Mouse (Mus musculus) Patski (cell line): ENCODE measurements at regions not wholly inside any gene's neighbourhood (a gene's known extent, or its start where the extent isn't known, plus 50 kb on each side); places are given as distances from the start of the nearest gene placed in this dataset.

Source experiments
- ATAC-seq: fragments of 100-300 bp; one replicate; pipeline ENCODE4 v1.8.0; 2021
- CTCF ChIA-PET: fragments of 350-600 bp; sonication (Branson Sonifier 250); formaldehyde crosslinking; loops from one replicate; lab custom pipeline; 2022; ENCODE audit warnings: inconsistent platforms; lab: Charles Lee
- POLR2A ChIA-PET: fragments of 350-600 bp; sonication (Branson Sonifier 250); formaldehyde crosslinking; loops from one replicate; lab custom pipeline; 2022; ENCODE audit warnings: antibody characterized with exemption, inconsistent platforms; lab: Charles Lee
- DNase-seq: peaks from one replicate; pipeline ENCODE4 v3.0.0-alpha.2; 2011; ENCODE audit warnings: low read depth, low spot score
- H3K27me3 ChIP-seq: fragments of 371-371 bp; one replicate; pipeline ENCODE4 v1.5.1; 2021
- CTCF ChIP-seq: fragments of 100-300 bp; IDR thresholded peaks from one replicate; pipeline ENCODE4 v1.5.1; 2021
- in situ Hi-C: fragments of 300-500 bp; cut with MboI; formaldehyde crosslinking; loops from 3 replicates; pipeline ENCODE4 v1.11.1; 2018; ENCODE audit warnings: low pct_unique_long_range_greater_than_20kb, mixed read lengths

DNA sequence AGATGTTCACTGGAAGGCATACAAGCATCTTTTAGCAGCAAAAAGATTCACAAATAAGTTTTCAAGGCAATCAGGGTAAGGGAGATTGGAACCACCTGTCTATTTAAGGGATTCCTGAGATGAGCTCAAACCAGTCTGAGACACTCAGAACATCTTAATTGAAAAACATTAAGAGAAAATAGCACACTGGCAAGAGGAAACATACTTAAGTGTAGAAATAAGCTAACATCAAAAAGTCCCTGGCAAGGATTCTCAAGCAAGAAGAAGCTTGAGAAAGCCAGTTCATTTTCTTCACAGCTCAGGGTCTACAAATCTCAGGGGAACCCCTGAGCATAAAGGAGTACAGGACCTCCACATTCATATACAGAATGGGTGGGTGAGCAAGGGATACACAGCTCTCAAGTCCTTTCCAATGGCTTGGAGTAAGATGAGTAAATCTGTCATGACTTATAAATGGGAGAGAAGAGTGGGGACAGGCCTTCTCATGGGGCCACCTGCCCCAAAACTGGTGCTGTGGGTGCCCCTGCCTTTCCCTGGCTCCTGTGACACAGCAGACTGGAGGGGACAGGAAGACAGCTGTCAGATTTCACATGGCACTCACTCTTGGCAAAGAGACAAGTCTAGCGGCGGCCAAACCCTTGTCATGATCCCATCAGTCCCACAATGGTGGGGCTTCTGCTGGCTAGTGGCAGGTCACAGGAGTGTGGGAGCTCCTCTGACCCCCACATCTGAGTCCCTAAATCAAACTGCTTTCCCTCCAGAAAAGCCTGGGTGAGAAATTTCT lies 436.6 kb downstream of the Meis1 start:
- CTCF ChIA-PET = no interaction called here
- H3K27me3 ChIP-seq = no peaks in the 10 kb centered on the region
- in situ Hi-C loops = no loop called here
- ATAC-seq (no peak), DNase-seq (no peak)
- TF ChIP-seq CTCF = no peak
- POLR2A ChIA-PET = no interaction called here

- CTCF ChIA-PET = no interaction called here
- in situ Hi-C loops = no loop called here
These were observed 437.5 kb downstream of the Meis1 start for GRCm38 (mm10) chr11:18581078-18581800.

DNA sequence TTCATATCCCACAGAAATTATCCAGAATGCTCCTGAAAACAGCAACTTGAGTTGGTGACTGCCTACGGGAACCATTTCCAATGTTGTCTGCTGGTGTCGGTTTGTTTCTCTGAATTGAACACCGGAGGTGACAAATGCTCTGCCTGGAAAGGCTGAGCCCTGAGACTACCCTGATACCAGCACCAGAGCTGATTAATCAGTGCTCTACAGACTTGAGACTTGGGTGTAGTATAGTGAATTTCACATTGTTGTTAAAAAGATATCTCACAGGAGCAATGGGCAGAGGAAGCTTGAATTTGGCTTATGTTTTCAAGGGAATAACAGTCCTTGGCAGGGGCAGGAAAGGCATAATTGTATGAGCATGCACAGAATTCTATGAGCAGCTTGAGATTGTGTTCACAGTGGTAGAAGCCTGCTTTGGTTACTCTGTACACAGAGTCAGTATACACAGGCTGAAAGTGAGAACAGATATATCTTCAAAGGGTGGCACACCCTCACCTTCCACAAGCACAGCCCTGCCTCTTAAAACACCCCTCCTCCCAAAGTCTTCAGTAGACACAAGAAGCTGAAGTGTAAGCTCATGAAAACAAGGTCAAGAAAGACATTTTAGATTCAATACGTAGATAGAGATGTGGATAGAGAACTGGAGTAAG lies 447.1 kb downstream of the Meis1 start:
- in situ Hi-C loops = no loop called here
- ATAC-seq = no peak

More at GRCm38 (mm10) chr11:18581078-18581800, 437.5 kb downstream of the Meis1 start:
- H3K27me3 ChIP-seq = no peaks in the 10 kb centered on the region
- no peak for TF ChIP-seq CTCF
- POLR2A ChIA-PET = no interaction called here
- ATAC-seq (no peak), DNase-seq (no peak)

GRCm38 (mm10) chr11:18563011-18563410 lies 455.8 kb downstream of the Meis1 start:
- no peak for DNase-seq
- no peaks in the 10 kb centered on the region for H3K27me3 ChIP-seq
- in situ Hi-C loops = no loop called here
- no peak for ATAC-seq
- no peak for TF ChIP-seq CTCF
- ChIA-PET CTCF (no interaction called here), POLR2A (no interaction called here)

More for the DNA sequence above, 447.1 kb downstream of the Meis1 start:
- DNase-seq = no peak
- CTCF ChIA-PET = no interaction called here
- no peaks in the 10 kb centered on the region for H3K27me3 ChIP-seq
- no peak for TF ChIP-seq CTCF
- POLR2A ChIA-PET = no interaction called here

DNA sequence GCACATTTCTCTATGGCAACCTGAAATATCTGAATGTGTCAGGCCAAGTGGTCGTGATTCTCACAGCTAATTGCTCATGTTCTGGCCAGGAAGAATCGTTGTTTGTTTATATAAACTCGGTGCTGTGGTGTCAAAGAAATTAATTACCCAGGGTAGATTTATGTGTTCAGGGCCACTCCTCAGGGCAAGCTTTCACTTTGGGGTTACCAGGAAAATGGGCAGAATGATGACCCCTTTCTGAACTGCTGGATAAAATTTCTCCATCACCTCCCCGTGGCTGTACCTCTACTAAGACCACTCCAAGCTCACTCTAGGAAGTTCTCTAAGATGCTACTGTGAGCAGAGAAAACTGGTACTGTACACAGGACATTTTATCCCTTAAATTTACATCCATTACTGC lies 460.1 kb downstream of the Meis1 start:
- DNase-seq (no peak), ATAC-seq (no peak)
- POLR2A ChIA-PET = no interaction called here
- in situ Hi-C loops = no loop called here
- CTCF ChIA-PET = no interaction called here
- H3K27me3 ChIP-seq = no peaks in the 10 kb centered on the region
- TF ChIP-seq CTCF = no peak

- peaks cover 3% of the 10 kb centered on the region for H3K27me3 ChIP-seq
- ChIA-PET CTCF (no interaction called here), POLR2A (no interaction called here)
- in situ Hi-C loops = no loop called here
- ATAC-seq (no peak), DNase-seq (no peak)
- no peak for TF ChIP-seq CTCF
These were observed 483.3 kb downstream of the Meis1 start for GRCm38 (mm10) chr11:18535592-18535857.

DNA sequence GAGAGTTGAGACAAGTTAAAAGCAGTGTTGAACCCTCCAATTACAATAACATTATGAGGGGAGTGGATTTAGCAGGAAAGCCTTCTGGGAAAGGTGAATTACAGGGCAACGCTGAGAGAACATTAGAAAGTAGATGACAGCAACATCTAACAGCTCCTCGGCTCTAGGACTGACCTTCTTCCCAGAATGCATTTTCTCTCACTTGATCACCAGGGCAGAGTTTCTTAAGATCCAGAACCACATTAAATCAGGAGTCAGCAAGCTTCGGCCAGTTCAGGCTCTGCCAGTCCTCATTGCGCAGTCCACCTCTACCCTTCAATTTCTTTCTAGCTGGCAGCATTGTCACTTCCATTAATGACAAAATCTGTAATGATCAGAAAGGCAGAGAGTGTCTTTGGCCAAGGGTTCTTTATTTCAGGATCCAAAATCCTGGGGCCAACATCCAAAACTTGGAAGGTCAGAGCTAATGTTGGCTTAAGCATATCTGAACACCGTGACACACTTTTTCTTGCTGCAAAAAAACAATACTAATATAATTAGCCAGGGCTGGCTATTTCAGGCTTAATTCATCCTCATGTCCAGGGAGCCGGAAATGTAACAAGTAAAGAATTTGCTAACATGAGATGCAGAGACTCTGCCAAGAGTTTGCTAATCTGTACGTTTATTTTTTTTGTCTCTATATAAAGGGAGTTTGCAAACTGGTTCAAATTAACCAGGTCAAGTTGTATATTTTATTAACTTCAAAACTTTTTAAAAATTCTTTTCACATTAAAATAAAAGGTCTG lies 483.8 kb downstream of the Meis1 start:
- H3K27me3 ChIP-seq = peaks cover 3% of the 10 kb centered on the region
- in situ Hi-C loops = no loop called here
- DNase-seq (no peak), ATAC-seq (no peak)
- ChIA-PET POLR2A (no interaction called here), CTCF (no interaction called here)
- no peak for TF ChIP-seq CTCF

GRCm38 (mm10) chr11:18531264-18532110 lies 487.3 kb downstream of the Meis1 start:
- POLR2A ChIA-PET = no interaction called here
- TF ChIP-seq CTCF = no peak
- in situ Hi-C loops = no loop called here
- DNase-seq (no peak), ATAC-seq (no peak)
- CTCF ChIA-PET = no interaction called here
- H3K27me3 ChIP-seq = no peaks in the 10 kb centered on the region

DNA sequence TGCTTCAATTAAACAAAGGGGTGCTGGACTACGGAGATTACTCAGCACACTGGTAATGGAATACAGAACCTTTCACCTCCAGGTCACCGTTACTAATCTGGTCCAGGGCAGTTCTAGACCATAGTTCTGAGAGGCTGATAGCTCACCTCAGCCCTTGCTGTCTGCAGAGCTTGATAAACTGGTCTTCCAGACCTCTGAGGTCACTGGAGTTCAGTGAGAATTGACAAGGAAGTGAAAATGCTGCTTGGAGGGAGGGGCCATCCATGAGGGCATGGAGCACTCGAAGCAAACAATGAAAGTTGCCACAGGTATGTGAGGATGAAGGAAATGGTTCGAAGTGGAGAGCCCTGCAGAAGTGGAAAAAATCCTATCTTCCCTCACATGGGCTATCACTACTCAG lies 490.2 kb downstream of the Meis1 start:
- DNase-seq (no peak), ATAC-seq (no peak)
- POLR2A ChIA-PET = no interaction called here
- TF ChIP-seq CTCF = no peak
- H3K27me3 ChIP-seq = no peaks in the 10 kb centered on the region
- CTCF ChIA-PET = no interaction called here
- in situ Hi-C loops = no loop called here
